Mouse (Mus musculus) olfactory bulb, adult 2 months (tissue): Measurements from ENCODE around the gene Slc25a40.

Experiments used
- CTCF ChIP-seq: fragments of 200-500 bp; IDR thresholded peaks from 2 replicates; pipeline ENCODE4 v1.5.1; 2012; ENCODE audit warnings: low read depth, mild to moderate bottlenecking, low read length, moderate library complexity; ENCODE audit not compliant: insufficient read depth
- POLR2A ChIP-seq: fragments of 200-500 bp; IDR thresholded peaks from 2 replicates; pipeline ENCODE4 v1.6.1; 2012; ENCODE audit warnings: mild to moderate bottlenecking, low read depth, low read length, moderate library complexity; ENCODE audit not compliant: insufficient read depth

DNA sequence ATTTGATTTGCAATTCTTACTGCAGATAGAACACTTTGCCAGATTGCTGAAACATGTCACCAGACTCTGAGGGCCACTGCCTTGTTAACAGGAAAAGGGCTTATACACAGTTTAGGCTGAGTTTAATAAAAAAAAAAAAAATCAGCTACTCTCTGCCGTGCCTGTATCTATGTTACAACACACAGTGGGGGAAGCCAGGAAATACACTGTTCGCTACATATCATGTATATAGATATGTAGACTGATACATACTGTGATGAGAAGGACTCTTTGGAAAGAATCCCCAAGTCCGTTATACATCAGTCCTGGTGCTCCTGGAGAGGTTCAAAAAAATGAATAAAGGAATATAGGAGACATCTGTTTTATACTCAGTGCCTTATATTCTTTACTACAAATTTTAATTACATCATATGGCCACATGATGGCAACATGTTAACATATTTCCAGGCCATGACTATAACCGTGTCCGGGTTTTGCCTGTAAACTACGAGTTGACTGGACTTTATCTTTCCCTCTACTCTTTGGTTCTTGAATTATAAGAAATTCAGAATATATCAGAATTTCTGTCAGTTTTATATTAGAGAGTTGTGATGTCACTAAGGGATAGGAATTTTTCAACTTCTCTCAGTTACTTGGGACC, 66.9 kb downstream of the Slc25a40 start:
- TF ChIP-seq CTCF (no peak), POLR2A (no peak)
